Mouse (Mus musculus) liver, embryonic 13.5 days (tissue): Measurements from ENCODE around the gene Serinc5. TPM values are rescaled to one million over a fixed set of nuclear protein-coding genes. Genes with fewer than 3 reads are reported as not detected.

Source experiments
- ATAC-seq: fragments of 200-750 bp; cut with Nextera tagmentation; 2 replicates; pipeline ENCODE4 v1.8.0; 2017; ENCODE audit warnings: low read depth, mild to moderate bottlenecking, moderate number of reproducible peaks, moderate library complexity
- DNase-seq: peaks from one replicate; pipeline ENCODE4 v3.0.0; 2022
- H3K27ac ChIP-seq: fragments of 300-500 bp; sonication (generic); 2 replicates; pipeline ENCODE4 v1.5.1; 2015; ENCODE audit warnings: moderate library complexity, mild to moderate bottlenecking, inconsistent platforms
- H3K27me3 ChIP-seq: fragments of 300-500 bp; sonication (generic); 2 replicates; pipeline ENCODE4 v1.6.1; 2015; ENCODE audit warnings: mild to moderate bottlenecking, inconsistent platforms
- H3K36me3 ChIP-seq: fragments of 300-500 bp; sonication (generic); 2 replicates; pipeline ENCODE4 v1.6.1; 2015; ENCODE audit warnings: mild to moderate bottlenecking, inconsistent platforms
- H3K4me1 ChIP-seq: fragments of 300-500 bp; sonication (generic); replicated peaks from 2 replicates; pipeline ENCODE4 v1.6.1; 2015; ENCODE audit warnings: inconsistent platforms
- H3K4me2 ChIP-seq: fragments of 300-500 bp; sonication (generic); 2 replicates; pipeline ENCODE4 v1.6.1; 2015; ENCODE audit warnings: inconsistent platforms, mild to moderate bottlenecking, moderate library complexity
- H3K4me3 ChIP-seq: fragments of 300-500 bp; sonication (generic); replicated peaks from 2 replicates; pipeline ENCODE4 v1.5.1; 2015; ENCODE audit warnings: mild to moderate bottlenecking, inconsistent platforms
- H3K9ac ChIP-seq: fragments of 300-500 bp; sonication (generic); 2 replicates; pipeline ENCODE4 v1.6.1; 2015; ENCODE audit warnings: mild to moderate bottlenecking, inconsistent platforms
- H3K9me3 ChIP-seq: fragments of 300-500 bp; sonication (generic); replicated peaks from 2 replicates; pipeline ENCODE4 v1.6.1; 2016; ENCODE audit warnings: inconsistent platforms
- WGBS: fragments of 180-500 bp; shearing (Covaris S2); methylation state at CpG from one replicate; pipeline ENCODE4 v1.1.7; 2015; ENCODE audit not compliant: insufficient replicate concordance; 5-methylcytosine and 5-hydroxymethylcytosine counted together
- polyA plus RNA-seq: library from polyadenylated mRNA; unstranded; fragments of >200 nt; fragmentation: Nextera tagmentation; extraction: Ambion mirVana; gene quantifications from 2 replicates; pipeline ENCODE4 v1.2.1, GENCODE M21; 2015

The Serinc5 gene
- polyA plus RNA-seq, 1 experiment from 2014 or later = 14.7 TPM

DNA sequence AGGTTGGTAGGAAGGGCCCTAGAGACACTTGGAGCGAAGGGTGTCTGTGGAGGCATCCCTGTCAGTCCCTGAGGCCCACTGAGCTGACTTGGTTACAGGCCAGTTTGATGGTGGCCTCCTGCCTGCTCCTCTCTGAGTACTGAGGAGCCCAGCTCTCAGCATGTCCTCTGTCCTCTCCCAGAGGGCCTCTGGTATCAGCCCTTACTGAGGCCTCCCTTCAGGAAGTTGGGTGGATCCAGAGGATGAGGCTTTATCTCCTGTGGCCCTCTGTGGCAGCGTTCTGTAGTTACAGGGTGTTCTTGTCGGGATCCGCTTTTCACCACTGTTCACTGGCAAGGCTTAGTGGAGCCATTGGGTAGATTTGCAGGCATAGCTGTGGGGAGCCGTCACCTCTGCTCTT lies 132.4 kb downstream of the Serinc5 start:
- Histone ChIP-seq H3K27ac (peak overlapping the region; percentile 95), H3K27me3 (no peaks in the 10 kb centered on the region), H3K4me3 (peak overlapping the region; percentile 21), H3K4me1 (peaks cover 40% of the 10 kb centered on the region), H3K9ac (peak overlapping the region; percentile 68), H3K36me3 (no peaks in the 10 kb centered on the region), H3K4me2 (peak overlapping the region; percentile 65), H3K9me3 (no peaks in the 10 kb centered on the region)
- 18% methylated on average over 5 of the region's 5 CpGs for WGBS
- ATAC-seq (peak; percentile 100), DNase-seq (peak; percentile 73)

DNA sequence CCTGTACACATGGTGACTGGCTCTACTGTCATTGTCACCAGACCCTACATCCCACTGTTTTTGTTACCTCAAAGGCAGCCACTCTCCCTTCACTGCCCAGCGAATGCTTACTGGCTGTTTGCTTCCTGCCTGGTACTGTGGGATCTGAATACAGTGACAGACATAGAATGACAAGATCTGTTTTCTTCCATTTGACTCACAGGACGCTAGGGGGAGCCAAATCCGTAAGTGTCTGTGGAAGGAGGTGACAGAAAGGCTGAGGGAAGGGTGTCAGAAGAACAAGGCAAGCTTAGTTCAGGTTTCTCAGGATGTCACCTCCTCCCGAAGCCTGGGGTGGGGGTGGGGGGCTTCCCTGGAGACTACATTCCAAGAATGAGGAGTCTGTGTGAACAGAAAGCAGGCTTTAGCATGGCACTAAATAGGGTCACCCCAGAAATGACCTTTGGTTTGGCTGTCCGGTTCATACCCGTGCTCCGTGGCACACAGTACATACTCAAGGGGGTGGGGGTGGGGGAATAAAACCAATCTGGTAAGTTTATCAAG lies 140.2 kb downstream of the Serinc5 start:
- WGBS = 21% methylated on average over 7 of the region's 7 CpGs
- ATAC-seq = peak; percentile 57

DNA sequence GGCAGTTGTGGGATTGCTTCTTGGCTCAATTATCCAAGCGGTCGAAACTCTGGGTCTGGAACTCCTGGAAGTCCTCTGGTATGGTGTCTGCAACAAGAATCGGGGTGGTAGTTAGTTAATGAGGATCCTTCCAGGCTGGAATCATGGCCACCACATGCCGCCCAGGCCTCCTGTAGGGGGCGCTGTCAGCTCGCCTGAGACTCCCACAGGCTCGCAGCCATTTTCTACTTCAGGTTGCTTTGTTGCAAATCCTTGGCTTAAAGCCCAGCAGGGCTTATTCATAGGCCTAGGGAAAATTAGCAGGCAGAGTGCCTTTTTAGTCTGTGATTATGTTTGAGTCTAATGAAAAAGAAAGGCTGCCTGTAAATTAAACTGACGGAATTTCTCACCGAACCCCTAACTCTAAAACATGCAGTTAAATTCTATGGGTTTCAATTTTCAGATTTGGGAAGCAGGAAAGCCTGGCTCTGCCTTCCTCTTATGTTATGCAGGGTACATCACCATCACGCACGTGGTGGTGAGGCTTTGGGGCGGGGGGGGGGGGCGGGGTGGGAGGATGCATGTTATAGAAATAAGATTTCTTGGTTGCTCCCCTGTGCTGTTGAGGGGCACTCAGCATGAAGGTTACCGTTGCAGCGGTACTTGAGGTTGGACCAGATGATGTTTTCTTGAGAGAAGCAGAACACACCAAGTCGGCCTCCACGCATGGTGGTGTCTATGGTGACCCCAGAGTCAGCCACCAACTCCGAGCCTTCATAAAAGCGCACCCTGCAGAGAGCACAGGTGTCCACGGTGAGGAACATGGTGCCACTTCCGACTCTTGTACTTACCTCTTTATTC lies 141.1 kb downstream of the Serinc5 start:
- WGBS = 66% methylated on average over 21 of the region's 21 CpGs

More for the DNA sequence above, 140.2 kb downstream of the Serinc5 start:
- no peaks in the 10 kb centered on the region for H3K9me3 ChIP-seq
- H3K4me1 ChIP-seq = no peaks in the 10 kb centered on the region
- H3K27me3 ChIP-seq = peaks cover 14% of the 10 kb centered on the region; the same call in 1 of the 2 replicates
- H3K36me3 ChIP-seq = no peaks in the 10 kb centered on the region
- no peak overlapping the region for H3K9ac ChIP-seq
- no peak overlapping the region for H3K4me2 ChIP-seq
- peak; percentile 55 for DNase-seq
- no peak overlapping the region for H3K27ac ChIP-seq
- H3K4me3 ChIP-seq = no peak overlapping the region

DNA sequence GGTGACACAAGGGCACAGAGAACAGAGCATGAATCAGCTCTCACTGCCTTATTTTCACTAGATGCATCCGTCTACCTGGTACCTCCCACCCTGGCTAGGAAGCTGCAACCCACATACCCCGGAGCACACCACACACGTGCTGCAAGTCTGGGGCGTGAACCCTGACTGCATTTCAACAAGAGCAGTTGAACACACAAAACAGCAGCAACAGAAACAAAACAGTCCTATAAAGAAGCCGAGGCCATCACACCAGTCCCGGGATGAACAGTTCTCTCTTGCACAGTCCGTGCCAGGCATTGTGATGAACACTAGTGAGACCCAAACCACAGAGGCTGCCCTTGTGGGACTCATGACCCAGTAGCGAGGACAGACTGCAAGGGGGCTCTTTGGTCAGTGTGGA lies 142.8 kb downstream of the Serinc5 start:
- H3K27ac ChIP-seq = no peak overlapping the region
- peaks cover 14% of the 10 kb centered on the region; the same call in 1 of the 2 replicates for H3K27me3 ChIP-seq
- no peaks in the 10 kb centered on the region for H3K9me3 ChIP-seq
- H3K4me1 ChIP-seq = no peaks in the 10 kb centered on the region
- 70% methylated on average over 8 of the region's 8 CpGs for WGBS
- H3K9ac ChIP-seq = no peak overlapping the region
- no peaks in the 10 kb centered on the region for H3K36me3 ChIP-seq
- H3K4me2 ChIP-seq = no peak overlapping the region
- ATAC-seq (no peak), DNase-seq (no peak)
- H3K4me3 ChIP-seq = no peak overlapping the region

More for the DNA sequence above, 141.1 kb downstream of the Serinc5 start:
- DNase-seq (peak; percentile 17), ATAC-seq (no peak)
- no peak overlapping the region for H3K4me3 ChIP-seq
- H3K9me3 ChIP-seq = no peaks in the 10 kb centered on the region
- H3K36me3 ChIP-seq = no peaks in the 10 kb centered on the region
- no peak overlapping the region for H3K4me2 ChIP-seq
- peaks cover 14% of the 10 kb centered on the region; the same call in 1 of the 2 replicates for H3K27me3 ChIP-seq
- no peaks in the 10 kb centered on the region for H3K4me1 ChIP-seq
- H3K9ac ChIP-seq = no peak overlapping the region
- no peak overlapping the region for H3K27ac ChIP-seq

DNA sequence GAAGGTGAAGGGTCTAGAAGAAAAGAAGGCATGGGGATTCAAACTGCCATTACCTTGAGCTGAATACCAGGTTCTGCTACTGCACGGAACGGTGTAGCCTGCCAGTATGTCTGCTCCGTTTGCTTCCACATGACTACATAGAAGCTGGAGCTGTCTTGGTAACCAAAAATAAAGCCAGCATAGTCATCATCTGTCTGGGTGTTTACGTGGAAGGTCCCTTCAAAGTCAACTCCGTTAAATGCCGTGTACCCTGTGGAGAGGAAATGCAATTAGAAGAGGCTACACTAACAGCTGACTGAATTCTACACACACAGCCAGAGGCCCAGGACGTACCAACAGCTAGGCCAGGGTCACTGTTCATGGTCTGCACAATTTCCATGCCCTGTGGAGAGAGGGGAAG lies 144.1 kb downstream of the Serinc5 start:
- 0 out of 2 replicates have a peak, but pooled peaks cover under 1% of the 10 kb centered on the region for H3K27me3 ChIP-seq
- no peaks in the 10 kb centered on the region for H3K9me3 ChIP-seq
- 66% methylated on average over 7 of the region's 7 CpGs for WGBS
- H3K4me1 ChIP-seq = no peaks in the 10 kb centered on the region
- ATAC-seq (no peak), DNase-seq (no peak)
- no peak overlapping the region for H3K27ac ChIP-seq
- no peak overlapping the region for H3K9ac ChIP-seq
- H3K36me3 ChIP-seq = no peaks in the 10 kb centered on the region
- H3K4me3 ChIP-seq = no peak overlapping the region
- no peak overlapping the region for H3K4me2 ChIP-seq

DNA sequence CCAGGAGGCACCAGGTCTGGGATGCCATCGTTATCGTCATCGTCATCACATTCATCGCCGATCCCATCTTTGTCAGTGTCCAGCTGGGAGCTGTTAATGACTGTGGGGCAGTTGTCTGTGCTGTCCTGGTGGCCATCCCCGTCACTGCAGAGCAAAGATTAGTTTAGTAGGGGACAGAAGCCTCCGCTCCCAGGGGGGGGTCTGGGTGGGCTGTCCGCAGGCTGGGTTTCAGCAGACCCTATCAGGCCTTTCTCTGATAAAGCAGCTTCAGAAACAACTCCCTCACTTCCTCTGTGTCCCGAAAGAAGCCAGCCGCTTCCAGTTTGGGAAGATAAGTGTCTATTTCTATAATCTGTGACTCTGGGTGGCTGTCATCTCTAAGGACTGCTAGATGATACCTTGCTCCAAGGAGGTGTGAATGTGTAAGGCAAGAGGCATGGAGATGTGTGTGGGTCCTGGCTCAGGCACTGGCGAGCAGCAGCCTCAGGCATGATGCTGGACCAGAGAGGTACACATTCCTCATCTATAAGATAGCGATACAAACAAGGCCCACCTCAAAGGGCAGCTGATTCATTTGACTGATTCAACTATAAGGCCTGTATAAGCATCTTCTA lies 147.2 kb downstream of the Serinc5 start:
- no peak for DNase-seq
- Histone ChIP-seq H3K36me3 (no peaks in the 10 kb centered on the region), H3K9me3 (no peaks in the 10 kb centered on the region), H3K4me2 (no peak overlapping the region), H3K9ac (no peak overlapping the region), H3K4me3 (no peak overlapping the region), H3K4me1 (no peaks in the 10 kb centered on the region), H3K27me3 (no peaks in the 10 kb centered on the region), H3K27ac (no peak overlapping the region)
- WGBS = 50% methylated on average over 12 of the region's 12 CpGs
- ATAC-seq = no peak

DNA sequence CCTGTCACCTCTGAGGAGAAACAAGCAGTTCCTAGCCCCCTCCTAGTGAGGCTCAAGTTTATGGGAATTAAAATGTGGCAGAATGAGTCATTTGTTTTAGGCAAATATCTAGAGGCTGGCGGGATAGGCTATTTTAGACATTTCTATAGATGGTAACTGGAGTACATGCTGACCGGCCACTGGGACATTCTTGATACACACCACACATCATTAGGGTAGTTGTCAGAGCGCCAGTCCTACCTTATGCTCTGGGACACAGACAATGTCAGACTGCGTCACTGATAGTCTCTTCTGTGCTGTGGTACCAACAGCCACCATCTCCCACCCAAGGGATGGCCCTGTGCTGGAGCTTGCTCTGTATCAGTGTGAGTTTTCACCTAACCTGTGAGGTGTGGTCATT lies 148.2 kb downstream of the Serinc5 start:
- no peaks in the 10 kb centered on the region for H3K4me1 ChIP-seq
- no peaks in the 10 kb centered on the region for H3K36me3 ChIP-seq
- no peak overlapping the region for H3K4me2 ChIP-seq
- no peaks in the 10 kb centered on the region for H3K27me3 ChIP-seq
- no peak overlapping the region for H3K9ac ChIP-seq
- H3K4me3 ChIP-seq = no peak overlapping the region
- no peak for ATAC-seq
- WGBS = 69% methylated on average over 4 of the region's 4 CpGs
- H3K27ac ChIP-seq = no peak overlapping the region
- H3K9me3 ChIP-seq = no peaks in the 10 kb centered on the region
- no peak for DNase-seq

DNA sequence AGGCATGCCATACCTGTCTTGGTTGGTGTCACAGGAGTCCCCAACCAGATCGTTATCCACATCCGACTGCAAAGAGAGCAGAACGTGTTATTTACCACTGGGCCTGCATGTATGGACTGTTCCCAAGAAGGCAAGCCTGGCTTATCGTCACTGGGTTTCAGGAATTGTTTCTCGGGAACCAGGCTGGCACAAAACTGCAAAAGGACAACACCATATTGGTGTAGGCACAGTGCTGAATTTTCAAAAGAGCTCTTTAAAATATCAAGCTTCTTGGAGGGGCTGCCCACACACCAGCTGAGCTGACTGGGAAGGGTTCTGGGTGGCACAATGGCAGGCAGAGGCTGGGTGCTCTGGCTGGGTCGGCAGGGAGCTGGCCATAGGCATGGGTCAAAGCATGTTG lies 149.6 kb downstream of the Serinc5 start:
- Histone ChIP-seq H3K4me1 (no peaks in the 10 kb centered on the region), H3K27ac (no peak overlapping the region), H3K4me2 (no peak overlapping the region), H3K9me3 (no peaks in the 10 kb centered on the region), H3K27me3 (no peaks in the 10 kb centered on the region), H3K36me3 (no peaks in the 10 kb centered on the region), H3K9ac (no peak overlapping the region), H3K4me3 (no peak overlapping the region)
- DNase-seq (no peak), ATAC-seq (no peak)
- WGBS = 70% methylated on average over 6 of the region's 6 CpGs

Other genes starting within 250 kb of the Serinc5 start
- gene Ankrd34b, start 185.2 kb upstream of the Serinc5 start, polyA plus RNA-seq = 0.03 TPM in 1 of 2 replicates, not detected in the other
- gene Fam151b, start 127.1 kb upstream of the Serinc5 start, polyA plus RNA-seq = 0.08 TPM in 1 of 2 replicates, not detected in the other
- 1.5 and 2.0 TPM in 2 replicates for gene Zfyve16, start 80.2 kb upstream of the Serinc5 start, polyA plus RNA-seq
- not detected in 2 replicates for gene Spz1, start 34.9 kb upstream of the Serinc5 start, polyA plus RNA-seq
- gene Thbs4, start 183.7 kb downstream of the Serinc5 start, polyA plus RNA-seq = 0.23 and 0.30 TPM in 2 replicates
- 0.83 and 0.85 TPM in 2 replicates for gene Mtx3, start 233.7 kb downstream of the Serinc5 start, polyA plus RNA-seq